8 mouse cellular contexts compared by ENCODE assay signal in genomic region chr11:106820972-106821371, GRCm38 (mm10). TPM values are rescaled to one million over a fixed set of nuclear protein-coding genes. Genes with fewer than 3 reads are reported as not detected.
DNase-seq lines count a peak whose midpoint lies in the region; ATAC-seq and TF ChIP-seq lines count a peak whose summit lies in the region.

No protein-coding gene starts in this region.

- H3K9ac ChIP-seq in neural tube, embryonic 15.5 days (replicated peaks): no peak overlapping the region
- 0 out of 2 replicates have a peak overlapping the region, but pooled peaks have one; percentile 9 for H3K9ac ChIP-seq in embryonic facial prominence, embryonic 14.5 days (ENCODE audit: low read depth, low read length)
- no peak overlapping the region for H3K9ac ChIP-seq in kidney, embryonic 15.5 days

- DNase-seq in adrenal gland, adult (ENCODE audit: inconsistent age in 2 of 2, low spot score in 1 of 2): peak; percentile 55 to 71
- DNase-seq in adrenal gland, postnatal 4 days (ENCODE audit: low spot score in 2 of 2): no peak
- DNase-seq in neural tube, embryonic 10.5 days (ENCODE audit: extremely low spot score, low spot score): no peak
- peak; percentile 54 for DNase-seq in embryonic facial prominence, embryonic 14.5 days (ENCODE audit: low spot score)
- no peak for DNase-seq in c-Kit-positive CD71-positive TER-119-positive erythroid progenitor cells, embryonic 14.5 days (ENCODE audit: low spot score)

- peaks cover 60% of the 10 kb centered on the region for H3K36me3 ChIP-seq in neural tube, embryonic 15.5 days
- peaks cover 83% of the 10 kb centered on the region for H3K36me3 ChIP-seq in embryonic facial prominence, embryonic 14.5 days (ENCODE audit: control insufficient read depth, insufficient read depth, low read length)
- peaks cover 86% of the 10 kb centered on the region for H3K36me3 ChIP-seq in kidney, embryonic 15.5 days
- peaks cover 23% of the 10 kb centered on the region for H3K36me3 ChIP-seq in myocyte (ENCODE audit: control insufficient read depth, insufficient read depth)

- no peaks in the 10 kb centered on the region for H3K79me2 ChIP-seq in myocyte (ENCODE audit: control insufficient read depth, insufficient read depth)

- TF ChIP-seq POLR2A in myocyte (IDR thresholded peaks at IDR 0.05; ENCODE audit: insufficient read length, low read depth): no peak

- no peaks in the 10 kb centered on the region for H3K9me3 ChIP-seq in neural tube, embryonic 15.5 days (replicated peaks)
- no peaks in the 10 kb centered on the region for H3K9me3 ChIP-seq in embryonic facial prominence, embryonic 14.5 days (ENCODE audit: control insufficient read depth, low read length)
- H3K9me3 ChIP-seq in kidney, embryonic 15.5 days (replicated peaks): no peaks in the 10 kb centered on the region

- H3K27me3 ChIP-seq in neural tube, embryonic 15.5 days (replicated peaks): no peaks in the 10 kb centered on the region
- no peaks in the 10 kb centered on the region for H3K27me3 ChIP-seq in embryonic facial prominence, embryonic 14.5 days (replicated peaks; ENCODE audit: control insufficient read depth, insufficient read depth, low read length)
- no peaks in the 10 kb centered on the region for H3K27me3 ChIP-seq in kidney, embryonic 15.5 days
- no peaks in the 10 kb centered on the region for H3K27me3 ChIP-seq in myocyte (ENCODE audit: control insufficient read depth, insufficient read depth, insufficient read length)

- 0 out of 2 replicates have a peak overlapping the region, but pooled peaks have one; percentile 3 for H3K27ac ChIP-seq in neural tube, embryonic 15.5 days (replicated peaks)
- no peak overlapping the region for H3K27ac ChIP-seq in embryonic facial prominence, embryonic 14.5 days (replicated peaks; ENCODE audit: low read depth, low read length)
- H3K27ac ChIP-seq in kidney, embryonic 15.5 days: peak overlapping the region; percentile 48; the same call in 1 of the 2 replicates

- no peak overlapping the region for H3K4me2 ChIP-seq in neural tube, embryonic 15.5 days
- H3K4me2 ChIP-seq in embryonic facial prominence, embryonic 14.5 days (ENCODE audit: low read depth, low read length): no peak overlapping the region
- H3K4me2 ChIP-seq in kidney, embryonic 15.5 days: no peak overlapping the region
- H3K4me2 ChIP-seq in myocyte (ENCODE audit: low read depth): no peak overlapping the region

- ATAC-seq in neural tube, embryonic 15.5 days (ENCODE audit: low FRiP score): no peak; the same call in 1 of the 2 replicates
- no peak; the same call in 1 of the 2 replicates for ATAC-seq in embryonic facial prominence, embryonic 14.5 days (ENCODE audit: low read depth)
- ATAC-seq in kidney, embryonic 15.5 days (replicated peaks; ENCODE audit: low FRiP score): no peak

- peaks cover 15% of the 10 kb centered on the region for H3K4me1 ChIP-seq in neural tube, embryonic 15.5 days
- no peaks in the 10 kb centered on the region; the same call in 1 of the 2 replicates for H3K4me1 ChIP-seq in embryonic facial prominence, embryonic 14.5 days (ENCODE audit: control insufficient read depth, insufficient read depth, low read length)
- 0 out of 2 replicates have a peak, but pooled peaks cover 6% of the 10 kb centered on the region for H3K4me1 ChIP-seq in kidney, embryonic 15.5 days

- 71% methylated on average over 4 of the region's 4 CpGs for WGBS in neural tube, embryonic 15.5 days
- WGBS in embryonic facial prominence, embryonic 14.5 days: 51% methylated on average over 4 of the region's 4 CpGs
- WGBS in kidney, embryonic 15.5 days: 45% methylated on average over 4 of the region's 4 CpGs

- H3K4me3 ChIP-seq in neural tube, embryonic 15.5 days (replicated peaks): no peak overlapping the region
- no peak overlapping the region for H3K4me3 ChIP-seq in embryonic facial prominence, embryonic 14.5 days (ENCODE audit: low read depth, low read length)
- no peak overlapping the region for H3K4me3 ChIP-seq in kidney, embryonic 15.5 days (replicated peaks)
- no peak overlapping the region for H3K4me3 ChIP-seq in myocyte

- H3ac ChIP-seq in myocyte (ENCODE audit: control insufficient read depth, insufficient read length): no peak overlapping the region

TF ChIP-seq in myocyte, 11 proteins besides CTCF, POLR2A, EP300 and RAD21:
- no peak for TF ChIP-seq CEBPB (IDR thresholded peaks at IDR 0.05; ENCODE audit: insufficient read depth, poor library complexity, severe bottlenecking)
- TF ChIP-seq POLR2AphosphoS2 (IDR thresholded peaks at IDR 0.05; ENCODE audit: insufficient read length, low read depth): peak; percentile 38
TF ChIP-seq in myocyte: peak in this region for 1.

RNA-seq across cellular contexts. Expression of gene Cep95, which starts 31.9 kb away (rescaled TPM):
- 10 to 100 TPM; 16.1 to 18.1 TPM for total RNA-seq in adrenal gland, postnatal 4 days (2021)
- 15.1 and 16.3 TPM in 2 replicates for polyA plus RNA-seq in neural tube, embryonic 15.5 days (2015; fragmentation: Nextera tagmentation; extraction: Ambion mirVana)
- 15.8 and 16.6 TPM in 2 replicates for polyA plus RNA-seq in embryonic facial prominence, embryonic 14.5 days (2014; fragmentation: Nextera tagmentation; extraction: Ambion mirVana)
- polyA plus RNA-seq in kidney, embryonic 15.5 days (2015; fragmentation: Nextera tagmentation; extraction: Ambion mirVana): 21.7 and 22.0 TPM in 2 replicates
- polyA plus RNA-seq in myocyte (2012; fragmentation: generic; extraction: Trizol): 3.5 TPM

RNA-seq across cellular contexts. Expression of gene Ddx5, which starts 32.0 kb away (rescaled TPM):
- 100 to 1,000 TPM; 889 to 991 TPM for total RNA-seq in adrenal gland, postnatal 4 days (2021)
- polyA plus RNA-seq in neural tube, embryonic 15.5 days (2015; fragmentation: Nextera tagmentation; extraction: Ambion mirVana): 337 and 338 TPM in 2 replicates
- 334 and 344 TPM in 2 replicates for polyA plus RNA-seq in embryonic facial prominence, embryonic 14.5 days (2014; fragmentation: Nextera tagmentation; extraction: Ambion mirVana)
- polyA plus RNA-seq in kidney, embryonic 15.5 days (2015; fragmentation: Nextera tagmentation; extraction: Ambion mirVana): 344 and 366 TPM in 2 replicates
- 198 TPM for polyA plus RNA-seq in myocyte (2012; fragmentation: generic; extraction: Trizol)

RNA-seq across cellular contexts. Expression of gene Polg2, which starts 41.6 kb away (rescaled TPM):
- 10 to 100 TPM; 12.8 to 13.1 TPM for total RNA-seq in adrenal gland, postnatal 4 days (2021)
- polyA plus RNA-seq in neural tube, embryonic 15.5 days (2015; fragmentation: Nextera tagmentation; extraction: Ambion mirVana): 9.1 and 11.5 TPM in 2 replicates
- polyA plus RNA-seq in embryonic facial prominence, embryonic 14.5 days (2014; fragmentation: Nextera tagmentation; extraction: Ambion mirVana): 9.8 and 10.2 TPM in 2 replicates
- polyA plus RNA-seq in kidney, embryonic 15.5 days (2015; fragmentation: Nextera tagmentation; extraction: Ambion mirVana): 10.2 and 12.1 TPM in 2 replicates
- 4.4 TPM for polyA plus RNA-seq in myocyte (2012; fragmentation: generic; extraction: Trizol)

Comparison
In these comparisons a context has a peak if more than half of its experiments do, and no peak if none do; other contexts are left out.
1. DNase-seq: peak in adrenal gland, adult (2 of 2) and embryonic facial prominence, embryonic 14.5 days (single experiment); none in adrenal gland, postnatal 4 days (0 of 2), neural tube, embryonic 10.5 days (single experiment) and c-Kit-positive CD71-positive TER-119-positive erythroid progenitor cells, embryonic 14.5 days (single experiment).